Mouse (Mus musculus) testis, adult 2 months (tissue): ENCODE measurements around the gene Stk16. TPM values are rescaled to one million over a fixed set of nuclear protein-coding genes. Genes with fewer than 3 reads are reported as not detected.
A peak's percentile ranks its signal among the peaks of the same experiment; 100 is the strongest.

Experiments
- H3K27ac ChIP-seq: fragments of 200-500 bp; 2 replicates; pipeline ENCODE4 v1.5.1; 2012; ENCODE audit warnings: low read depth, low read length; ENCODE audit not compliant: control insufficient read depth, insufficient read depth
- H3K27me3 ChIP-seq: fragments of 200-500 bp; 2 replicates; pipeline ENCODE4 v1.6.1; 2012; ENCODE audit warnings: mild to moderate bottlenecking, low read length, moderate library complexity; ENCODE audit not compliant: control insufficient read depth, insufficient read depth
- H3K36me3 ChIP-seq: fragments of 200-500 bp; 2 replicates; pipeline ENCODE4 v1.6.1; 2012; ENCODE audit warnings: mild to moderate bottlenecking, low read length; ENCODE audit not compliant: control insufficient read depth, insufficient read depth
- H3K4me1 ChIP-seq: fragments of 200-500 bp; 2 replicates; pipeline ENCODE4 v1.6.1; 2012; ENCODE audit warnings: low read length; ENCODE audit not compliant: control insufficient read depth, insufficient read depth
- H3K4me3 ChIP-seq: fragments of 200-500 bp; 2 replicates; pipeline ENCODE4 v1.5.1; 2012; ENCODE audit warnings: low read depth, mild to moderate bottlenecking, low read length, moderate library complexity, mixed read lengths; ENCODE audit not compliant: control insufficient read depth
- CTCF ChIP-seq: fragments of 200-500 bp; IDR thresholded peaks from 2 replicates; pipeline ENCODE4 v1.5.1; 2012; ENCODE audit warnings: low read depth, mild to moderate bottlenecking, inconsistent platforms, low read length, moderate library complexity; ENCODE audit not compliant: control insufficient read depth, insufficient read depth, insufficient replicate concordance
- POLR2A ChIP-seq: fragments of 200-500 bp; IDR thresholded peaks from 2 replicates; pipeline ENCODE4 v1.6.1; 2012; ENCODE audit warnings: low read depth, mild to moderate bottlenecking, inconsistent platforms, low read length, moderate library complexity; ENCODE audit not compliant: control insufficient read depth
- polyA plus RNA-seq: library from polyadenylated mRNA; depleted of rRNA; stranded (reverse); fragments of >200 nt; gene quantifications from 2 replicates; pipeline ENCODE4 v1.2.3, GENCODE M21; 2012

The Stk16 gene
- polyA plus RNA-seq, 1 experiment, result 205 TPM

DNA sequence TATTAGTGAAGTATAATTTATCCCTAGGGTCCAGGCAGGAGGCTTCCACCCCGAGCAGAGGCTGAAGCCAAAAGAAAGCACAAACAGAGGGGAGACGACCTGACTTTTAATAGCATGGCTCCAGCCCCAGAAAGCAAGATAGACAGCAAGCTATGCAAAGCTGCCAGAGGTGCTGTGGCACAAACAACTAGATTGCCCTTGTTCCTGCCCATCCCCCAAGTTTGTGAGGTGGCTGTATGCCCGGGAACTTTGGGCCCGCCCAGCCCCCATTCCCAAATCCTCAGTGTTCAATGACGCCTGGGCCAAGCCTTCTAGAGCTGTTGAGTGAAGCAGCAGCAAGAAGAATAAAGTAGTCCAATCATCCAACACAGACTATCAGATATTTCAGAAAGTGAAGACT lies 4.2 kb downstream of the Stk16 start:
- Histone ChIP-seq H3K4me1 (peaks cover 23% of the 10 kb centered on the region), H3K36me3 (no peaks in the 10 kb centered on the region; the same call in 1 of the 2 replicates), H3K4me3 (no peak overlapping the region), H3K27ac (no peak overlapping the region), H3K27me3 (peaks cover 4% of the 10 kb centered on the region)
- TF ChIP-seq CTCF (no peak), POLR2A (no peak)

DNA sequence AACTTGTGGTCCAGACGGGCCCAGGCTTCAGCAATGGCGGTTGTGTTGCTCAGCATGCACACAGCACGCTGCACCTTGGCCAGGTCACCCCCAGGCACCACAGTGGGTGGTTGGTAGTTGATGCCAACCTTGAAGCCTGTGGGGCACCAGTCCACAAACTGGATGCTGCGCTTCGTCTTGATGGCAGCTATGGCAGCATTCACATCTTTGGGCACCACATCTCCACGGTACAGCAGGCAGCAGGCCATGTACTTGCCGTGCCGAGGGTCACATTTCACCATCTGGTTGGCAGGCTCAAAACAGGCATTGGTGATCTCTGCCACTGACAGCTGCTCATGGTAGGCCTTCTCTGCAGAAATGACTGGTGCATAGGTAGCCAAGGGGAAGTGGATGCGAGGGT lies 5.1 kb downstream of the Stk16 start:
- no peaks in the 10 kb centered on the region; the same call in 1 of the 2 replicates for H3K36me3 ChIP-seq
- H3K4me1 ChIP-seq, result peaks cover 23% of the 10 kb centered on the region
- peaks cover 4% of the 10 kb centered on the region for H3K27me3 ChIP-seq
- H3K27ac ChIP-seq, result no peak overlapping the region
- no peak for TF ChIP-seq CTCF
- no peak for TF ChIP-seq POLR2A
- no peak overlapping the region for H3K4me3 ChIP-seq

- Histone ChIP-seq H3K4me1 (peaks cover 19% of the 10 kb centered on the region), H3K27ac (no peak overlapping the region), H3K36me3 (no peaks in the 10 kb centered on the region; the same call in 1 of the 2 replicates), H3K27me3 (peaks cover 4% of the 10 kb centered on the region), H3K4me3 (peak overlapping the region; percentile 82)
- TF ChIP-seq CTCF, result no peak
- no peak for TF ChIP-seq POLR2A
Measured at GRCm38 (mm10) chr1:75216797-75217585, 6.4 kb downstream of the Stk16 start.

DNA sequence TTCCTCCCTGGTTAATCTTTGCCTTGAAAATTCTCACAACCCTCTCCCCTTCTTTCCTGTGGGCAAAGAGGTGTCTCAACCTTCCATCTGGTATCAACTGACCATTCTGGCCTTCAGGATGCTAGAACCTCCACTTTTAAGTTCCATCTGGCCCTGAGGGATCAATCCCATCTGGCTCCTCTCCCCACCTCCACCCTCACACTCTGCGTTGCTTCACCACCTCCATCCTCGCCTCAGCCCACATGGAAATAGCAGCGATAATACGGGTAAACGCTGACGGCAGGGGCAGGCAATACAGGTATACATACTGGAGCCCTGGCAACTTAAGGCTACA lies 7.2 kb downstream of the Stk16 start:
- no peaks in the 10 kb centered on the region for H3K36me3 ChIP-seq
- no peak overlapping the region for H3K27ac ChIP-seq
- H3K4me3 ChIP-seq, result peak overlapping the region; percentile 82
- peaks cover 4% of the 10 kb centered on the region for H3K27me3 ChIP-seq
- peaks cover 18% of the 10 kb centered on the region for H3K4me1 ChIP-seq
- TF ChIP-seq POLR2A, result no peak

- Histone ChIP-seq H3K4me3 (peak overlapping the region; percentile 82), H3K27ac (no peak overlapping the region), H3K4me1 (peaks cover 18% of the 10 kb centered on the region), H3K36me3 (no peaks in the 10 kb centered on the region), H3K27me3 (peaks cover 4% of the 10 kb centered on the region)
- TF ChIP-seq CTCF, result no peak
- no peak for TF ChIP-seq POLR2A
Measured at GRCm38 (mm10) chr1:75218227-75219001, 7.8 kb downstream of the Stk16 start.

GRCm38 (mm10) chr1:75219078-75219477 lies 8.4 kb downstream of the Stk16 start:
- Histone ChIP-seq H3K27me3 (peaks cover 4% of the 10 kb centered on the region), H3K36me3 (no peaks in the 10 kb centered on the region), H3K4me3 (peak overlapping the region; percentile 82), H3K27ac (no peak overlapping the region), H3K4me1 (peaks cover 18% of the 10 kb centered on the region)
- TF ChIP-seq POLR2A (peak; percentile 63; the same call in 1 of the 2 replicates), CTCF (no peak)

GRCm38 (mm10) chr1:75219531-75219930 lies 8.9 kb downstream of the Stk16 start, which contains the start of gene Tuba4a:
Tuba4a (minus strand) TSS chr1:75219865.
- H3K4me3 ChIP-seq, result peak within 1 kb of the TSS; percentile 82
- TF ChIP-seq POLR2A, result no peak
- TF ChIP-seq CTCF, result no peak
- H3K36me3 ChIP-seq, result no peaks in the 10 kb centered on the region
- peaks cover 4% of the 10 kb centered on the region for H3K27me3 ChIP-seq
- H3K27ac ChIP-seq, result no peak within 1 kb of the TSS
- peaks cover 18% of the 10 kb centered on the region for H3K4me1 ChIP-seq
